Mouse (Mus musculus): ENCODE results near the gene Fgf10. TPM values are rescaled to one million over a fixed set of nuclear protein-coding genes. Genes with fewer than 3 reads are reported as not detected.

Gene Fgf10
- polyA plus RNA-seq, 1 experiment from 2014 or later: 3.9 TPM

GRCm38 (mm10) chr13:118739854-118740411 lies 70.3 kb downstream of the Fgf10 start:
- Histone ChIP-seq H3K4me1 (replicated peaks) (no peaks in the 10 kb centered on the region), H3K36me3 (no peaks in the 10 kb centered on the region), H3K27me3 (ENCODE audit: insufficient read depth, poor library complexity, severe bottlenecking) (no peaks in the 10 kb centered on the region), H3K27ac (no peak overlapping the region), H3K4me3 (no peak overlapping the region), H3K9me3 (no peaks in the 10 kb centered on the region)
- no peak for DNase-seq (ENCODE audit: low spot score)
- 89% methylated on average over 2 of the region's 2 CpGs for WGBS

- 88% methylated on average over 4 of the region's 4 CpGs for WGBS
- Histone ChIP-seq H3K27me3 (ENCODE audit: insufficient read depth, poor library complexity, severe bottlenecking) (no peaks in the 10 kb centered on the region), H3K4me1 (replicated peaks) (no peaks in the 10 kb centered on the region), H3K9me3 (no peaks in the 10 kb centered on the region), H3K27ac (no peak overlapping the region), H3K36me3 (no peaks in the 10 kb centered on the region), H3K4me3 (no peak overlapping the region)
- DNase-seq (ENCODE audit: low spot score): no peak
Measured at GRCm38 (mm10) chr13:118742788-118743187, 73.2 kb downstream of the Fgf10 start.

GRCm38 (mm10) chr13:118744806-118745205 lies 75.2 kb downstream of the Fgf10 start:
- no peak for DNase-seq (ENCODE audit: low spot score)
- Histone ChIP-seq H3K36me3 (no peaks in the 10 kb centered on the region), H3K4me1 (replicated peaks) (no peaks in the 10 kb centered on the region), H3K4me3 (no peak overlapping the region), H3K27me3 (ENCODE audit: insufficient read depth, poor library complexity, severe bottlenecking) (no peaks in the 10 kb centered on the region), H3K27ac (no peak overlapping the region), H3K9me3 (no peaks in the 10 kb centered on the region)
- WGBS: 90% methylated on average over 7 of the region's 7 CpGs

GRCm38 (mm10) chr13:118746427-118746826 lies 76.8 kb downstream of the Fgf10 start:
- no peak overlapping the region for H3K4me3 ChIP-seq
- no peak for DNase-seq (ENCODE audit: low spot score)
- no peaks in the 10 kb centered on the region for H3K4me1 ChIP-seq (replicated peaks)
- 83% methylated on average over 4 of the region's 4 CpGs for WGBS
- no peaks in the 10 kb centered on the region for H3K36me3 ChIP-seq
- no peaks in the 10 kb centered on the region for H3K27me3 ChIP-seq (ENCODE audit: insufficient read depth, poor library complexity, severe bottlenecking)
- no peak overlapping the region for H3K27ac ChIP-seq
- H3K9me3 ChIP-seq: no peaks in the 10 kb centered on the region

- Histone ChIP-seq H3K4me3 (no peak overlapping the region), H3K27ac (no peak overlapping the region), H3K4me1 (replicated peaks) (0 out of 2 replicates have a peak, but pooled peaks cover 3% of the 10 kb centered on the region), H3K36me3 (no peaks in the 10 kb centered on the region), H3K27me3 (ENCODE audit: insufficient read depth, poor library complexity, severe bottlenecking) (no peaks in the 10 kb centered on the region), H3K9me3 (no peaks in the 10 kb centered on the region)
- WGBS: 88% methylated on average over 4 of the region's 4 CpGs
- no peak for DNase-seq (ENCODE audit: low spot score)
Measured at GRCm38 (mm10) chr13:118754024-118754423, 84.4 kb downstream of the Fgf10 start.

- no peak overlapping the region for H3K27ac ChIP-seq
- WGBS: 7% methylated on average over 2 of the region's 2 CpGs
- DNase-seq (ENCODE audit: low spot score): no peak
- H3K36me3 ChIP-seq: no peaks in the 10 kb centered on the region
- no peak overlapping the region for H3K4me3 ChIP-seq
- H3K4me1 ChIP-seq (replicated peaks): 0 out of 2 replicates have a peak, but pooled peaks cover 4% of the 10 kb centered on the region
- H3K27me3 ChIP-seq (ENCODE audit: insufficient read depth, poor library complexity, severe bottlenecking): no peaks in the 10 kb centered on the region
- no peaks in the 10 kb centered on the region for H3K9me3 ChIP-seq
Measured at GRCm38 (mm10) chr13:118759021-118759420, 89.4 kb downstream of the Fgf10 start.

GRCm38 (mm10) chr13:118762982-118763381 lies 93.4 kb downstream of the Fgf10 start:
- WGBS: 94% methylated on average over 2 of the region's 2 CpGs
- Histone ChIP-seq H3K4me1 (replicated peaks) (0 out of 2 replicates have a peak, but pooled peaks cover 4% of the 10 kb centered on the region), H3K36me3 (no peaks in the 10 kb centered on the region), H3K27me3 (ENCODE audit: insufficient read depth, poor library complexity, severe bottlenecking) (no peaks in the 10 kb centered on the region), H3K4me3 (no peak overlapping the region), H3K27ac (no peak overlapping the region), H3K9me3 (no peaks in the 10 kb centered on the region)
- DNase-seq (ENCODE audit: low spot score): no peak

GRCm38 (mm10) chr13:118772188-118772587 lies 102.6 kb downstream of the Fgf10 start:
- Histone ChIP-seq H3K9me3 (no peaks in the 10 kb centered on the region), H3K4me3 (no peak overlapping the region), H3K27me3 (ENCODE audit: insufficient read depth, poor library complexity, severe bottlenecking) (no peaks in the 10 kb centered on the region)

GRCm38 (mm10) chr13:118775148-118775547 lies 105.6 kb downstream of the Fgf10 start:
- Histone ChIP-seq H3K27me3 (ENCODE audit: insufficient read depth, poor library complexity, severe bottlenecking) (no peaks in the 10 kb centered on the region), H3K4me1 (replicated peaks) (no peaks in the 10 kb centered on the region), H3K36me3 (no peaks in the 10 kb centered on the region), H3K4me3 (no peak overlapping the region), H3K9me3 (no peaks in the 10 kb centered on the region), H3K27ac (no peak overlapping the region)
- WGBS: 63% methylated on average over 1 of the region's 1 CpGs
- no peak for DNase-seq (ENCODE audit: low spot score)

More at GRCm38 (mm10) chr13:118772188-118772587, 102.6 kb downstream of the Fgf10 start:
- no peak for DNase-seq (ENCODE audit: low spot score)
- H3K36me3 ChIP-seq: no peaks in the 10 kb centered on the region
- no peaks in the 10 kb centered on the region for H3K4me1 ChIP-seq (replicated peaks)
- H3K27ac ChIP-seq: no peak overlapping the region

GRCm38 (mm10) chr13:118779161-118779560 lies 109.6 kb downstream of the Fgf10 start:
- Histone ChIP-seq H3K27ac (no peak overlapping the region), H3K9me3 (no peaks in the 10 kb centered on the region), H3K27me3 (ENCODE audit: insufficient read depth, poor library complexity, severe bottlenecking) (no peaks in the 10 kb centered on the region), H3K36me3 (no peaks in the 10 kb centered on the region), H3K4me1 (replicated peaks) (no peaks in the 10 kb centered on the region), H3K4me3 (no peak overlapping the region)
- DNase-seq (ENCODE audit: low spot score): no peak
- WGBS: 89% methylated on average over 2 of the region's 2 CpGs

- 76% methylated on average over 4 of the region's 4 CpGs for WGBS
- Histone ChIP-seq H3K27ac (no peak overlapping the region), H3K4me1 (replicated peaks) (no peaks in the 10 kb centered on the region), H3K36me3 (no peaks in the 10 kb centered on the region), H3K9me3 (no peaks in the 10 kb centered on the region), H3K27me3 (ENCODE audit: insufficient read depth, poor library complexity, severe bottlenecking) (no peaks in the 10 kb centered on the region), H3K4me3 (no peak overlapping the region)
- DNase-seq (ENCODE audit: low spot score): no peak
Measured at GRCm38 (mm10) chr13:118791753-118792152, 122.2 kb downstream of the Fgf10 start.

GRCm38 (mm10) chr13:118792198-118792597 lies 122.6 kb downstream of the Fgf10 start:
- H3K4me1 ChIP-seq (replicated peaks): no peaks in the 10 kb centered on the region
- no peaks in the 10 kb centered on the region for H3K27me3 ChIP-seq (ENCODE audit: insufficient read depth, poor library complexity, severe bottlenecking)
- no peak overlapping the region for H3K27ac ChIP-seq
- WGBS: 53% methylated on average over 4 of the region's 4 CpGs
- H3K4me3 ChIP-seq: no peak overlapping the region
- H3K36me3 ChIP-seq: no peaks in the 10 kb centered on the region
- DNase-seq (ENCODE audit: low spot score): no peak
- no peaks in the 10 kb centered on the region for H3K9me3 ChIP-seq

GRCm38 (mm10) chr13:118800176-118800575 lies 130.6 kb downstream of the Fgf10 start:
- no peak overlapping the region for H3K27ac ChIP-seq
- H3K9me3 ChIP-seq: no peaks in the 10 kb centered on the region
- H3K36me3 ChIP-seq: no peaks in the 10 kb centered on the region
- H3K4me3 ChIP-seq: no peak overlapping the region
- no peaks in the 10 kb centered on the region for H3K27me3 ChIP-seq (ENCODE audit: insufficient read depth, poor library complexity, severe bottlenecking)
- H3K4me1 ChIP-seq (replicated peaks): no peaks in the 10 kb centered on the region
- no peak for DNase-seq (ENCODE audit: low spot score)
- WGBS: 87% methylated on average over 4 of the region's 4 CpGs

- Histone ChIP-seq H3K9me3 (no peaks in the 10 kb centered on the region), H3K27ac (no peak overlapping the region), H3K36me3 (no peaks in the 10 kb centered on the region), H3K4me1 (replicated peaks) (no peaks in the 10 kb centered on the region), H3K27me3 (ENCODE audit: insufficient read depth, poor library complexity, severe bottlenecking) (no peaks in the 10 kb centered on the region), H3K4me3 (no peak overlapping the region)
- WGBS: 81% methylated on average over 3 of the region's 3 CpGs
- DNase-seq (ENCODE audit: low spot score): no peak
Measured at GRCm38 (mm10) chr13:118806662-118807061, 137.1 kb downstream of the Fgf10 start.
